Mouse (Mus musculus) hindbrain, postnatal 0 days (tissue): ENCODE data around the gene Slc15a2. TPM values are rescaled to one million over a fixed set of nuclear protein-coding genes. Genes with fewer than 3 reads are reported as not detected.

Source experiments
- ATAC-seq: fragments of 200-750 bp; cut with Nextera tagmentation; 2 replicates; pipeline ENCODE4 v1.8.0; 2017; ENCODE audit warnings: mild to moderate bottlenecking, moderate TSS enrichment, moderate library complexity
- DNase-seq: peaks from one replicate; pipeline ENCODE4 v3.0.0-alpha.2; 2015; ENCODE audit warnings: low spot score
- H3K27ac ChIP-seq: fragments of 300-500 bp; sonication (generic); 2 replicates; pipeline ENCODE4 v1.5.1; 2014; ENCODE audit warnings: mild to moderate bottlenecking
- H3K27me3 ChIP-seq: fragments of 300-500 bp; sonication (generic); 2 replicates; pipeline ENCODE4 v1.6.1; 2014; ENCODE audit warnings: low read length, mixed read lengths; ENCODE audit not compliant: insufficient read depth
- H3K36me3 ChIP-seq: fragments of 300-500 bp; sonication (generic); 2 replicates; pipeline ENCODE4 v1.6.1; 2014; ENCODE audit warnings: low read length, mixed read lengths; ENCODE audit not compliant: insufficient read depth
- H3K4me1 ChIP-seq: fragments of 300-500 bp; sonication (generic); 2 replicates; pipeline ENCODE4 v1.6.1; 2014; ENCODE audit warnings: antibody characterized with exemption, low read length, mixed read lengths; ENCODE audit not compliant: insufficient read depth
- H3K4me2 ChIP-seq: fragments of 300-500 bp; sonication (generic); 2 replicates; pipeline ENCODE4 v1.6.1; 2014; ENCODE audit warnings: low read depth, mild to moderate bottlenecking, low read length, moderate library complexity, mixed read lengths
- H3K4me3 ChIP-seq: fragments of 300-500 bp; sonication (generic); 2 replicates; pipeline ENCODE4 v1.5.1; 2014; ENCODE audit warnings: low read length
- H3K9ac ChIP-seq: fragments of 300-500 bp; sonication (generic); replicated peaks from 2 replicates; pipeline ENCODE4 v1.6.1; 2014; ENCODE audit warnings: mild to moderate bottlenecking, low read length, moderate library complexity, mixed read lengths
- H3K9me3 ChIP-seq: fragments of 300-500 bp; sonication (generic); 2 replicates; pipeline ENCODE4 v1.6.1; 2016; ENCODE audit warnings: low read length, mixed read lengths
- CTCF ChIP-seq: IDR thresholded peaks from 2 replicates; pipeline ENCODE4 v1.5.1; 2016; ENCODE audit warnings: antibody characterized with exemption, control low read depth, low read depth
- WGBS: fragments of 180-500 bp; shearing (Covaris S2); extraction: QIAGEN DNeasy Blood & Tissue Kit; methylation state at CpG from one replicate; pipeline ENCODE4 v1.1.7; 2014; 5-methylcytosine and 5-hydroxymethylcytosine counted together
- polyA plus RNA-seq: library from polyadenylated mRNA; unstranded; fragments of >200 nt; fragmentation: Nextera tagmentation; extraction: Ambion mirVana; gene quantifications from 2 replicates; pipeline ENCODE4 v1.2.1, GENCODE M21; 2015
- total RNA-seq: library from RNA; depleted of rRNA; stranded (reverse); fragments of >200 nt; gene quantifications from 2 replicates; pipeline ENCODE4 v1.2.3, GENCODE M21; 2014; rRNA removed

Slc15a2 gene
- total RNA-seq: 30.3 and 58.7 TPM in 2 replicates
- polyA plus RNA-seq: 25.5 and 31.7 TPM in 2 replicates

DNA sequence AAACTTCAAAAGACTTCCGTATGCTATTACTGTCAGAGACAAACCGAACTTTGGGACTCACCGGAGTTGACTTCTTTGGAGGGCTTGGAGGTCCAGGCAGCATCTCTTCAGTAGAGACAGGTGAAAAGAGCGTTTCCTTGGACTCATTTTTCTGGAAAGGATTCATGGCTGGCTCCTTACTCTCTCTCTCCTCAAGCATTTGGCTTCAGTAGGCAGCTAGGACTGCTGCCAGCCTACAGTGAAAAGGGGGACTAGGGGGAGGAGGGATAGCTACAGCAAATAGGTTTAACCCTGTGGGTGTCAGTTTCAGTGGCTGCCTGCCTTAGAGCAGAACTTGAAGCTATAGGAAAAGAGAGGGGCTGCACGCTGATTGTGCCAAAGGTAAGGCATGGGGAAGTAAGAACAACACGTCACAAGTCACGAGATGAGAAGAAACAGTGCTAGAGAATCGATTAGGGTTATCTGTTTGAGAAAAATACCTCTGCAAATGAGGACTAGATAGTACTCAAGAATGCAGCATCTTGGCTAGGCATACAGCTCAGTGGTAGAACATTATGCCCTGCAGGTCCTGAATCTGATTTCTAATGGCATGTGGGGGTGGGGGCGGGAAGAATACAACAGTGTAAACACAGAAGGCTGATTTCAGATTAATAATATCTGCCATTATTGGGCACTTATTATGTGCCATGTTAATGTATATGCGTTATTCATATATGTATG, at the start of gene Slc15a2:
Gene Slc15a2, minus strand, starts transcription at position 369 of the 720 bp plus-strand sequence.
- DNase-seq (peak; percentile 88), ATAC-seq (peak; percentile 81; the same call in 1 of the 2 replicates)
- peak within 1 kb of the TSS; percentile 41 for H3K4me2 ChIP-seq
- no peaks in the 10 kb centered on the region for H3K4me1 ChIP-seq
- no peaks in the 10 kb centered on the region for H3K9me3 ChIP-seq
- no peak within 1 kb of the TSS for H3K9ac ChIP-seq
- H3K36me3 ChIP-seq: no peaks in the 10 kb centered on the region
- peak within 1 kb of the TSS; percentile 6; the same call in 1 of the 2 replicates for H3K27ac ChIP-seq
- H3K4me3 ChIP-seq: peak within 1 kb of the TSS; percentile 27
- TF ChIP-seq CTCF: no peak
- 49% methylated on average over 10 of the region's 10 CpGs for WGBS
- H3K27me3 ChIP-seq: no peaks in the 10 kb centered on the region

DNA sequence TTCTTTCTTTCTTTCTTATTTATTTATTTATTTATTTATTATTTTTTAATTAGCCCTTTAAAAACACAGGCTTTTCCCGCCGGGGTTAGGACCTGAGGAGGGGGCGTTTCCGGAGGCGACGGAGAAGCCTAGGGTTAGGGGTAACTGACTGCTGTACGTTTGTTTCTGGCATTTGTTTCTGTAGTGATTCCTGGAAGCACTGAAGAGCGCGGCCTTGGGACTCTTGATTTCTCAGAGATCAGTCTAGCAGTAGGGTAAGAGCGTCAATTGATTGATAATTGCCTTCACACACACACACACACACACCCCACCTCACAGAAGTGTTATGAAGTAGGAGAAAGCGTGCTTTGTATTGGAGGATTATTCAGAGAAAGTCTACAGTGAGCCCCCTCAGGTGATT, 44.1 kb upstream of the Slc15a2 start:
- 4% methylated on average over 11 of the region's 11 CpGs for WGBS
- H3K9me3 ChIP-seq: no peaks in the 10 kb centered on the region
- peak; percentile 27 for DNase-seq
- peak overlapping the region; percentile 83 for H3K4me2 ChIP-seq
- TF ChIP-seq CTCF: no peak
- H3K27me3 ChIP-seq: no peaks in the 10 kb centered on the region
- peak overlapping the region; percentile 84 for H3K9ac ChIP-seq
- H3K4me3 ChIP-seq: peak overlapping the region; percentile 96
- no peak overlapping the region for H3K27ac ChIP-seq
- peak; percentile 48 for ATAC-seq
- no peaks in the 10 kb centered on the region for H3K4me1 ChIP-seq
- no peaks in the 10 kb centered on the region for H3K36me3 ChIP-seq

DNA sequence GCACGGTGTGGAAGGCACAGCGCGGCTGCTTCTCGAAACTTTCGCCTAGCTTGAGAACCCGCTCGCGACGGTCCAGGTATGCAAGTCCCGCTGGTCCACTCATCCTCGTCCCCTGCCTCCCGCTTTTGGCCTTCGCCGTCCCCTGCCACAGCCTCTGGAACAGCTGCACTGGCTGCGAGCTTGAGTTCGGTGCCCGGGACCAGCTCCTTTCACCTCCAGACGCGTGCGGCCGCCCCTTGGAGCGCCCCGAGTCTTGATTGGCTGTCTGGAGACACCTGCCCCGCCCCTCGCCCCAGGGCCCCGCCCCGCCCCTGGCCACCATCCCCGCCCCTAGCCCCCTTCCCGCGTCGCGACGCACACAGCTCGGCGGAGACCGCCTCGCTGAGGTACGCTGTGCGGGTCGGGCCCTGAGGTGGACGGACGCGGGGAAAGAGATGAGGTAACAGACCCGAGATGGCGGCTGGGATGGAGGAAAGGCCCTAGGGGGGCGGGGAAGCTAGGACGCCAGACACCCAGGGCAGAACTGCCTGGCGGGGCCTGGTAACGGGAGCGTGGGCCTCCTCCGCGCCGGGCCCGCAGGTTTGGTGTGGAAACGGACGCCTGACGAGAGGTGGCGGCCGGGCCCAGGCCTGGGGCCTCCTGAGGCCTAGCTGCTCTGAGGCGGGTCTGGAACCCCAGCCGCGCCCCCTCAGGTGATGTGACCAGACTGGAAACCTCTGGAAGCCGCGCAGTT, 43.5 kb upstream of the Slc15a2 start, which contains the start of gene Iqcb1:
Gene Iqcb1, plus strand, starts transcription at position 332 of the 733 bp plus-strand sequence.
- Histone ChIP-seq H3K9me3 (no peaks in the 10 kb centered on the region), H3K27me3 (no peaks in the 10 kb centered on the region), H3K27ac (peak within 1 kb of the TSS; percentile 61; the same call in 1 of the 2 replicates), H3K4me3 (peak within 1 kb of the TSS; percentile 96), H3K4me1 (no peaks in the 10 kb centered on the region), H3K4me2 (peak within 1 kb of the TSS; percentile 83), H3K36me3 (no peaks in the 10 kb centered on the region), H3K9ac (peak within 1 kb of the TSS; percentile 84)
- WGBS: under 1% methylated on average over 61 of the region's 64 CpGs
- no peak; the same call in 1 of the 2 replicates for TF ChIP-seq CTCF
- DNase-seq (peak; percentile 90), ATAC-seq (peak; percentile 98)

GRCm38 (mm10) chr16:36827611-36828053, 42.9 kb upstream of the Slc15a2 start:
- TF ChIP-seq CTCF: no peak
- H3K27ac ChIP-seq: no peak overlapping the region
- peak overlapping the region; percentile 96 for H3K4me3 ChIP-seq
- no peaks in the 10 kb centered on the region for H3K9me3 ChIP-seq
- H3K4me1 ChIP-seq: no peaks in the 10 kb centered on the region
- no peaks in the 10 kb centered on the region for H3K27me3 ChIP-seq
- peak overlapping the region; percentile 83 for H3K4me2 ChIP-seq
- WGBS: 4% methylated on average over 11 of the region's 11 CpGs
- no peaks in the 10 kb centered on the region for H3K36me3 ChIP-seq
- peak overlapping the region; percentile 84; the same call in 1 of the 2 replicates for H3K9ac ChIP-seq
- ATAC-seq (no peak), DNase-seq (no peak)

GRCm38 (mm10) chr16:36821474-36821873, 36.7 kb upstream of the Slc15a2 start:
- ATAC-seq (no peak), DNase-seq (no peak)
- no peak overlapping the region for H3K4me2 ChIP-seq
- no peaks in the 10 kb centered on the region for H3K9me3 ChIP-seq
- TF ChIP-seq CTCF: no peak
- no peak overlapping the region for H3K27ac ChIP-seq
- no peaks in the 10 kb centered on the region for H3K4me1 ChIP-seq
- no peak overlapping the region for H3K9ac ChIP-seq
- no peak overlapping the region for H3K4me3 ChIP-seq
- 16% methylated on average over 3 of the region's 3 CpGs for WGBS
- H3K27me3 ChIP-seq: no peaks in the 10 kb centered on the region
- no peaks in the 10 kb centered on the region for H3K36me3 ChIP-seq

- TF ChIP-seq CTCF: no peak
- WGBS: 85% methylated on average over 3 of the region's 3 CpGs
- Histone ChIP-seq H3K4me2 (no peak overlapping the region), H3K36me3 (no peaks in the 10 kb centered on the region), H3K9ac (no peak overlapping the region), H3K4me3 (no peak overlapping the region), H3K4me1 (no peaks in the 10 kb centered on the region), H3K9me3 (no peaks in the 10 kb centered on the region), H3K27ac (no peak overlapping the region), H3K27me3 (no peaks in the 10 kb centered on the region)
- DNase-seq (no peak), ATAC-seq (no peak)
Measured at GRCm38 (mm10) chr16:36820747-36821146, 36.0 kb upstream of the Slc15a2 start.
